Comparison of ENCODE assay signal across 8 mouse cellular contexts in the genomic region with DNA sequence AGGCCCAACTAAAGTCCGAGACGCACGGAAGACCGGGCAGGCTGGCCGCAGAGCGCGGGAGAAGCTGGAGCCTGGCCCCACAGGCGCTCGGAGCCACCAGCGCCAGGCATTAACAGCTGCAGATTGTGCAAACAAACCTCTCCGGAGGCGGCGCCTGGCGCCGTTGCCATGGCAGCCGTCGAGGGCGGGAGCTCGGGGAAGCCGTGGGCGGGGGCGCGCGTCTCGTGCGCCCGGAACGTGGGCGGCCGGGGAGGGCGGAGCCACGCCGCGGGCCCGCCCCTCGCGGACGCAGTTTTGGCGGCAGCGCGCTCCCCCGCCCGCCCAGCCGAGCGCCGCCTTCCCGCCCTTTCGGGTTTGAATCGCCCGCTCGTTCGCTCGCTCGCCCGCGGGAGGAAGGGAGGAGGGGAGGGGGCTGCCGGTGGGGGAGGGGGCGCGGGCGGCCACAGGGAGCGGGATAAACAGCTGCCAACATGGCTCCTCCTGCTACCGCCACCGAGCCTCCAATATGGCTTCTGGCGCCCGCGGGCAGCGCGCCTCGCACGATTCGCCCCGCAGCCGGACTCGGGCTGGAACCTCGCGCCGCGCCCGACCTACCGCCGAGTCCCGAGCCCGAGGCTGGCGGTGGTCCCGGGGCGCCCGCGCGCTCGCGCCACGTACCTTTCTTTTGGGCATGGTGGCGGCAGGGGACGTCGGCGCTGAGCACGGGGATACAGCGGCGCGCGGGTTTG. TPM values are rescaled to one million over a fixed set of nuclear protein-coding genes. Genes with fewer than 3 reads are reported as not detected.
DNase-seq lines count a peak whose midpoint lies in the region; ATAC-seq and TF ChIP-seq lines count a peak whose summit lies in the region.

No protein-coding gene starts in this region.

- H3K4me3 ChIP-seq in MEL (ENCODE audit: control insufficient read depth in 1 of 2, insufficient read depth in 1 of 2, low read depth in 2 of 2, low read length in 2 of 2) = peak overlapping the region; percentile 65 to 86
- peak overlapping the region; percentile 73 for H3K4me3 ChIP-seq in forebrain, embryonic 16.5 days (replicated peaks; ENCODE audit: low read length)
- peak overlapping the region; percentile 84 for H3K4me3 ChIP-seq in layer of hippocampus, adult 2 months
- peak overlapping the region; percentile 79 for H3K4me3 ChIP-seq in lung, adult 2 months (replicated peaks; ENCODE audit: extremely low read depth, low read depth, low read length)
- peak overlapping the region; percentile 69 for H3K4me3 ChIP-seq in neural tube, embryonic 15.5 days (replicated peaks)

- peaks cover 5 to 14% of the 10 kb centered on the region in 2 experiments; a peak in 3 of 4 replicates for H3K36me3 ChIP-seq in MEL (ENCODE audit: control insufficient read depth in 1 of 2, insufficient read depth in 2 of 2, low read length in 2 of 2)
- H3K36me3 ChIP-seq in forebrain, embryonic 16.5 days (ENCODE audit: control insufficient read depth, insufficient read depth) = peaks cover 12% of the 10 kb centered on the region
- H3K36me3 ChIP-seq in neural tube, embryonic 15.5 days = peaks cover 29% of the 10 kb centered on the region

- WGBS in forebrain, embryonic 16.5 days = under 1% methylated on average over 67 of the region's 101 CpGs
- under 1% methylated on average over 81 of the region's 101 CpGs for WGBS in lung, adult 2 months
- WGBS in neural tube, embryonic 15.5 days = 1% methylated on average over 61 of the region's 101 CpGs

- peak overlapping the region; percentile 99 for H3K4me2 ChIP-seq in forebrain, embryonic 16.5 days (ENCODE audit: low read length)
- H3K4me2 ChIP-seq in neural tube, embryonic 15.5 days = peak overlapping the region; percentile 93

- H3K4me1 ChIP-seq in MEL (ENCODE audit: control insufficient read depth in 1 of 2, insufficient read depth in 2 of 2, low read length in 2 of 2) = peaks cover 0 to 8% of the 10 kb centered on the region in 2 experiments; a peak in 1 of 4 replicates
- H3K4me1 ChIP-seq in forebrain, embryonic 16.5 days (replicated peaks; ENCODE audit: control insufficient read depth, insufficient read depth, low read length) = peaks cover 51% of the 10 kb centered on the region
- H3K4me1 ChIP-seq in lung, adult 2 months (ENCODE audit: control insufficient read depth, insufficient read depth, low read length) = peaks cover 5% of the 10 kb centered on the region; the same call in 1 of the 2 replicates
- peaks cover 42% of the 10 kb centered on the region for H3K4me1 ChIP-seq in neural tube, embryonic 15.5 days

- TF ChIP-seq CTCF in MEL (IDR thresholded peaks at IDR 0.05 in 2 of 3, conservative IDR thresholded peaks at IDR 0.05 in 1 of 3; ENCODE audit: control insufficient read depth in 1 of 3, insufficient read depth in 1 of 3, low read depth in 2 of 3, low read length in 3 of 3, poor library complexity in 1 of 3, severe bottlenecking in 1 of 3) = no peak
- peak; percentile 39 for TF ChIP-seq CTCF in layer of hippocampus, adult 2 months (conservative IDR thresholded peaks at IDR 0.05)
- TF ChIP-seq CTCF in lung, adult 2 months (IDR thresholded peaks at IDR 0.05; ENCODE audit: insufficient read depth, low read length) = no peak

- DNase-seq in MEL (ENCODE audit: low read depth, low spot score) = peak; percentile 93
- DNase-seq in cerebellum, adult 18-20 months = peak; percentile 97 to 99
- peak; percentile 98 for DNase-seq in heart, postnatal 36 days
- peak; percentile 97 to 98 for DNase-seq in layer of hippocampus, adult 2 months (ENCODE audit: low spot score in 2 of 2)
- DNase-seq in lung, adult 2 months = peak; percentile 97
- peak; percentile 99 for DNase-seq in testis, postnatal 10 days (ENCODE audit: low spot score)

- peak; percentile 61 for ATAC-seq in forebrain, embryonic 16.5 days
- peak; percentile 85 for ATAC-seq in neural tube, embryonic 15.5 days (ENCODE audit: low FRiP score)

- TF ChIP-seq EP300 in MEL (IDR thresholded peaks at IDR 0.05; ENCODE audit: low read depth in 1 of 2, low read length in 2 of 2) = 0 out of 4 replicates have a peak, but pooled peaks of 1 of the 2 experiments have one; percentile 2

- intact Hi-C loops in heart, postnatal 36 days (cut with DNase I) = loop anchor here (2.0 kb wide), 1 partner anchor 59 kb away; no protein-coding TSS in a partner anchor

- H3K9ac ChIP-seq in MEL (ENCODE audit: control insufficient read depth, low read depth, low read length, poor library complexity, severe bottlenecking) = peak overlapping the region; percentile 99
- H3K9ac ChIP-seq in forebrain, embryonic 16.5 days (replicated peaks; ENCODE audit: low read depth, low read length) = peak overlapping the region; percentile 96
- H3K9ac ChIP-seq in neural tube, embryonic 15.5 days (replicated peaks) = peak overlapping the region; percentile 86

- no peaks in the 10 kb centered on the region for H3K27me3 ChIP-seq in MEL (ENCODE audit: control insufficient read depth in 1 of 2, insufficient read depth in 2 of 2, low read length in 2 of 2)
- H3K27me3 ChIP-seq in forebrain, embryonic 16.5 days (replicated peaks; ENCODE audit: control insufficient read depth, insufficient read depth, low read length) = no peaks in the 10 kb centered on the region
- no peaks in the 10 kb centered on the region for H3K27me3 ChIP-seq in neural tube, embryonic 15.5 days (replicated peaks)

- peak overlapping the region; percentile 93 for H3K27ac ChIP-seq in MEL (ENCODE audit: control insufficient read depth, low read depth, low read length)
- H3K27ac ChIP-seq in forebrain, embryonic 16.5 days (ENCODE audit: low read length) = peak overlapping the region; percentile 99
- H3K27ac ChIP-seq in layer of hippocampus, adult 2 months = peak overlapping the region; percentile 100
- peak overlapping the region; percentile 99 for H3K27ac ChIP-seq in neural tube, embryonic 15.5 days (replicated peaks)

- no peak for TF ChIP-seq RAD21 in MEL (IDR thresholded peaks at IDR 0.05; ENCODE audit: low read depth, low read length)

- H3K9me3 ChIP-seq in MEL (replicated peaks; ENCODE audit: insufficient read depth, low read length) = no peaks in the 10 kb centered on the region
- no peaks in the 10 kb centered on the region for H3K9me3 ChIP-seq in forebrain, embryonic 16.5 days (ENCODE audit: control insufficient read depth, low read length)
- no peaks in the 10 kb centered on the region for H3K9me3 ChIP-seq in neural tube, embryonic 15.5 days (replicated peaks)

- peaks cover 11% of the 10 kb centered on the region for H3K79me2 ChIP-seq in MEL (ENCODE audit: control insufficient read depth, insufficient read depth, low read length, poor library complexity)

- TF ChIP-seq POLR2A in MEL (IDR thresholded peaks at IDR 0.05; ENCODE audit: control insufficient read depth in 1 of 2, insufficient read depth in 1 of 2, low read depth in 1 of 2, low read length in 2 of 2, poor library complexity in 1 of 2) = no peak; a peak in 1 of 4 replicates
- peak; percentile 53; the same call in 1 of the 2 replicates for TF ChIP-seq POLR2A in lung, adult 2 months (IDR thresholded peaks at IDR 0.05; ENCODE audit: borderline replicate concordance, extremely low read depth, low read depth, low read length)

TF ChIP-seq in MEL, 35 proteins besides CTCF, POLR2A, EP300 and RAD21 (continues in another document):
- TF ChIP-seq MAZ (IDR thresholded peaks at IDR 0.05; ENCODE audit: low read depth, low read length) = no peak; the same call in 1 of the 2 replicates
- TF ChIP-seq SMC3 (IDR thresholded peaks at IDR 0.05; ENCODE audit: low read depth, low read length) = no peak
- no peak; the same call in 1 of the 2 replicates for TF ChIP-seq NELFE (IDR thresholded peaks at IDR 0.05; ENCODE audit: low read depth, low read length)
- TF ChIP-seq MXI1 (IDR thresholded peaks at IDR 0.05; ENCODE audit: low read depth, low read length) = peak; percentile 86
- no peak for TF ChIP-seq RCOR1 (IDR thresholded peaks at IDR 0.05; ENCODE audit: low read depth, low read length)
- TF ChIP-seq TCF12 (IDR thresholded peaks at IDR 0.05; ENCODE audit: low read depth, low read length) = 0 out of 2 replicates have a peak, but pooled peaks have one; percentile 16
- peak; percentile 58; the same call in 1 of the 2 replicates for TF ChIP-seq ELF1 (IDR thresholded peaks at IDR 0.05; ENCODE audit: low read depth, low read length)
- no peak for TF ChIP-seq ZNF384 (IDR thresholded peaks at IDR 0.05; ENCODE audit: low read depth, low read length)
- TF ChIP-seq ETS1 (IDR thresholded peaks at IDR 0.05; ENCODE audit: low read depth, low read length) = 0 out of 2 replicates have a peak, but pooled peaks have one; percentile 35
- TF ChIP-seq MAX (IDR thresholded peaks at IDR 0.05; ENCODE audit: low read length) = peak; percentile 46; the same call in 1 of the 2 replicates

RNA-seq across cellular contexts. Expression of gene Hmgn2, which starts 1.1 kb away (rescaled TPM):
- 125 and 131 TPM in 2 replicates for total RNA-seq in MEL (2012; rRNA removed)
- polyA plus RNA-seq in MEL (2012; ENCODE audit: insufficient read depth in 1 of 2, insufficient read length in 2 of 2, low read depth in 1 of 2, low replicate concordance in 2 of 2, missing spikeins in 1 of 2) = 100 to 1,000 TPM; 186 to 230 TPM
- 1,750 and 1,938 TPM in 2 replicates for polyA plus RNA-seq in forebrain, embryonic 16.5 days (2015; fragmentation: Nextera tagmentation; extraction: Ambion mirVana)
- total RNA-seq in heart, postnatal 36 days (2021) = 100 to 1,000 TPM; 106 to 128 TPM
- 100 to 1,000 TPM; 123 to 125 TPM for total RNA-seq in layer of hippocampus, adult 2 months (2021)
- 14.6 and 28.9 TPM in 2 replicates for polyA plus RNA-seq in lung, adult 2 months (2012; rRNA removed)
- polyA plus RNA-seq in neural tube, embryonic 15.5 days (2015; fragmentation: Nextera tagmentation; extraction: Ambion mirVana) = 921 and 1,163 TPM in 2 replicates

RNA-seq across cellular contexts. Expression of gene Dhdds, which starts 33.4 kb away (rescaled TPM):
- 15.9 and 19.0 TPM in 2 replicates for total RNA-seq in MEL (2012; rRNA removed)
- 10 to 100 TPM in 1 of 2 experiments, not detected in 1; 37.7 TPM for polyA plus RNA-seq in MEL (2012; ENCODE audit: insufficient read depth in 1 of 2, insufficient read length in 2 of 2, low read depth in 1 of 2, low replicate concordance in 2 of 2, missing spikeins in 1 of 2)
- 52.5 and 60.9 TPM in 2 replicates for polyA plus RNA-seq in forebrain, embryonic 16.5 days (2015; fragmentation: Nextera tagmentation; extraction: Ambion mirVana)
- total RNA-seq in heart, postnatal 36 days (2021) = 10 to 100 TPM; 29.9 to 32.4 TPM
- 10 to 100 TPM; 61.7 to 62.9 TPM for total RNA-seq in layer of hippocampus, adult 2 months (2021)
- 21.6 and 28.4 TPM in 2 replicates for polyA plus RNA-seq in lung, adult 2 months (2012; rRNA removed)
- 47.0 and 47.4 TPM in 2 replicates for polyA plus RNA-seq in neural tube, embryonic 15.5 days (2015; fragmentation: Nextera tagmentation; extraction: Ambion mirVana)

RNA-seq across cellular contexts. Expression of gene Lin28a, which starts 51.3 kb away (rescaled TPM):
- not detected in 2 replicates for total RNA-seq in MEL (2012; rRNA removed)
- under 1 TPM in 1 of 2 experiments, not detected in 1; 0.01 TPM for polyA plus RNA-seq in MEL (2012; ENCODE audit: insufficient read depth in 1 of 2, insufficient read length in 2 of 2, low read depth in 1 of 2, low replicate concordance in 2 of 2, missing spikeins in 1 of 2)
- polyA plus RNA-seq in forebrain, embryonic 16.5 days (2015; fragmentation: Nextera tagmentation; extraction: Ambion mirVana) = not detected in 2 replicates
- total RNA-seq in heart, postnatal 36 days (2021) = not detected
- total RNA-seq in layer of hippocampus, adult 2 months (2021) = not detected
- 0.06 TPM in 1 of 2 replicates, not detected in the other for polyA plus RNA-seq in lung, adult 2 months (2012; rRNA removed)
- polyA plus RNA-seq in neural tube, embryonic 15.5 days (2015; fragmentation: Nextera tagmentation; extraction: Ambion mirVana) = 0.19 and 0.37 TPM in 2 replicates

Comparison
In these comparisons a context has a peak if more than half of its experiments do, and no peak if none do; other contexts are left out.
1. Peak in every context shown above with its lines: DNase-seq, ATAC-seq, H3K4me3 ChIP-seq and H3K27ac ChIP-seq.